Mouse (Mus musculus) cerebellum, adult 2 months (tissue): ENCODE results near the gene Prlhr.

ENCODE experiments used
- CTCF ChIP-seq: fragments of 200-500 bp; IDR thresholded peaks from 2 replicates; pipeline ENCODE4 v1.5.1; 2011; ENCODE audit warnings: low read depth, mild to moderate bottlenecking, control low read depth, low read length, moderate library complexity, borderline replicate concordance; ENCODE audit not compliant: insufficient read depth
- POLR2A ChIP-seq: fragments of 200-500 bp; IDR thresholded peaks from 2 replicates; pipeline ENCODE4 v1.6.1; 2011; ENCODE audit warnings: low read length, control low read depth, borderline replicate concordance; ENCODE audit not compliant: insufficient read depth

DNA sequence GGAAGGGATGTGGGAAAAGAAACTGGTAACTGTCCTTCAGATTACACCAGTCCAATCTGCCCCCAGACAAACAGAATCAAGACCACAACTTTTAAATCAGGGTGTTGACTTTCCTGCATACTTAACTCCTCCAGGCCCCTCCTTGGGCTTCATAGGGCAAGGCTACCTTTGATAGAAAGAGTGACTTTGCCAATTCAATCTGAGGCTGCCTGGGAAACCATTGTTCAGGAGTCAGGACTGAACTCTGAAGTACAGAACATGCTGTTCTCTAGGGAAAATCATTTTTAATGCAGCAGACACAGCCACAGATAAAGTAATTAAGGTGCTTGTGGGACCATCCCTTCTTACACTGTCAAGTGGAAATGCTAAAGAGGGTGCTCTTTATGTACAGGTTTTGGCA is 27.6 kb downstream of the Prlhr start:
- TF ChIP-seq CTCF (no peak), POLR2A (no peak)
